Mouse (Mus musculus) neural tube, embryonic 12.5 days (tissue): ENCODE results near the gene Rragc. TPM values are rescaled to one million over a fixed set of nuclear protein-coding genes. Genes with fewer than 3 reads are reported as not detected.
"Not testable (repeated sequence)": the region's sequence is repeated elsewhere in the genome, so short reads cannot be mapped to it uniquely, and the experiment has no call there.

Experiments used
- ATAC-seq: fragments of 200-750 bp; cut with Nextera tagmentation; 2 replicates; pipeline ENCODE4 v1.8.0; 2017; ENCODE audit warnings: low read depth, mild to moderate bottlenecking, moderate TSS enrichment, moderate library complexity; ENCODE audit not compliant: low FRiP score
- H3K27ac ChIP-seq: fragments of 300-500 bp; sonication (generic); 2 replicates; pipeline ENCODE4 v1.5.1; 2016
- H3K27me3 ChIP-seq: fragments of 300-500 bp; sonication (generic); replicated peaks from 2 replicates; pipeline ENCODE4 v1.6.1; 2016; ENCODE audit warnings: mild to moderate bottlenecking
- H3K36me3 ChIP-seq: fragments of 300-500 bp; sonication (generic); 2 replicates; pipeline ENCODE4 v1.6.1; 2016; ENCODE audit warnings: mild to moderate bottlenecking
- H3K4me1 ChIP-seq: fragments of 300-500 bp; sonication (generic); 2 replicates; pipeline ENCODE4 v1.6.1; 2016
- H3K4me2 ChIP-seq: fragments of 300-500 bp; sonication (generic); replicated peaks from 2 replicates; pipeline ENCODE4 v1.6.1; 2016; ENCODE audit warnings: mild to moderate bottlenecking
- H3K4me3 ChIP-seq: fragments of 300-500 bp; sonication (generic); 2 replicates; pipeline ENCODE4 v1.5.1; 2016
- H3K9ac ChIP-seq: fragments of 300-500 bp; sonication (generic); 2 replicates; pipeline ENCODE4 v1.6.1; 2016; ENCODE audit warnings: mild to moderate bottlenecking
- H3K9me3 ChIP-seq: fragments of 300-500 bp; sonication (generic); 2 replicates; pipeline ENCODE4 v1.6.1; 2016; ENCODE audit warnings: mild to moderate bottlenecking
- WGBS: fragments of 180-500 bp; shearing (Covaris S2); methylation state at CpG from one replicate; pipeline ENCODE4 v1.1.7; 2016; 5-methylcytosine and 5-hydroxymethylcytosine counted together
- polyA plus RNA-seq: library from polyadenylated mRNA; unstranded; fragments of >200 nt; fragmentation: Nextera tagmentation; extraction: Ambion mirVana; gene quantifications from 2 replicates; pipeline ENCODE4 v1.2.1, GENCODE M21; 2016

Rragc gene
- polyA plus RNA-seq, 1 experiment from 2014 or later = 65.4 TPM

- no peaks in the 10 kb centered on the region for H3K27me3 ChIP-seq
- 95% methylated on average over 4 of the region's 4 CpGs for WGBS
- H3K4me3 ChIP-seq = no peak overlapping the region
- no peak overlapping the region for H3K27ac ChIP-seq
- peaks cover 44% of the 10 kb centered on the region for H3K36me3 ChIP-seq
- H3K9me3 ChIP-seq = no peaks in the 10 kb centered on the region
- peaks cover 16% of the 10 kb centered on the region for H3K4me1 ChIP-seq
- no peak overlapping the region for H3K9ac ChIP-seq
- no peak for ATAC-seq
- H3K4me2 ChIP-seq = no peak overlapping the region
These were observed 3.9 kb downstream of the Rragc start for GRCm38 (mm10) chr4:123921055-123921565.

GRCm38 (mm10) chr4:123927961-123928360, 10.7 kb downstream of the Rragc start:
- Histone ChIP-seq H3K4me1 (no peaks in the 10 kb centered on the region), H3K4me2 (no peak overlapping the region), H3K27me3 (no peaks in the 10 kb centered on the region), H3K4me3 (no peak overlapping the region), H3K9me3 (no peaks in the 10 kb centered on the region), H3K36me3 (peaks cover 74% of the 10 kb centered on the region), H3K27ac (no peak overlapping the region), H3K9ac (no peak overlapping the region)
- ATAC-seq = no peak

- WGBS = 91% methylated on average over 4 of the region's 4 CpGs
- Histone ChIP-seq H3K27ac (no peak overlapping the region), H3K36me3 (peaks cover 78% of the 10 kb centered on the region), H3K27me3 (no peaks in the 10 kb centered on the region), H3K9ac (no peak overlapping the region), H3K4me3 (no peak overlapping the region), H3K9me3 (no peaks in the 10 kb centered on the region), H3K4me1 (no peaks in the 10 kb centered on the region), H3K4me2 (no peak overlapping the region)
- ATAC-seq = no peak
These were observed 12.7 kb downstream of the Rragc start for GRCm38 (mm10) chr4:123929994-123930393.

- Histone ChIP-seq H3K9me3 (no peaks in the 10 kb centered on the region), H3K27ac (no peak overlapping the region), H3K4me3 (no peak overlapping the region), H3K9ac (no peak overlapping the region), H3K4me1 (no peaks in the 10 kb centered on the region), H3K4me2 (no peak overlapping the region), H3K36me3 (peaks cover 67% of the 10 kb centered on the region), H3K27me3 (no peaks in the 10 kb centered on the region)
- ATAC-seq = no peak
- WGBS = 91% methylated on average over 4 of the region's 4 CpGs
These were observed 17.1 kb downstream of the Rragc start for GRCm38 (mm10) chr4:123934306-123934705.

GRCm38 (mm10) chr4:123936059-123936458, 18.8 kb downstream of the Rragc start:
- H3K27ac ChIP-seq = no peak overlapping the region
- no peaks in the 10 kb centered on the region for H3K4me1 ChIP-seq
- no peak overlapping the region for H3K9ac ChIP-seq
- H3K36me3 ChIP-seq = peaks cover 49% of the 10 kb centered on the region
- no peaks in the 10 kb centered on the region for H3K27me3 ChIP-seq
- ATAC-seq = no peak
- no peaks in the 10 kb centered on the region for H3K9me3 ChIP-seq
- no peak overlapping the region for H3K4me3 ChIP-seq
- 92% methylated on average over 7 of the region's 7 CpGs for WGBS
- no peak overlapping the region for H3K4me2 ChIP-seq

GRCm38 (mm10) chr4:123939838-123940237, 22.6 kb downstream of the Rragc start:
- Histone ChIP-seq H3K36me3 (peaks cover 25% of the 10 kb centered on the region), H3K27ac (no peak overlapping the region), H3K4me1 (no peaks in the 10 kb centered on the region), H3K4me3 (no peak overlapping the region), H3K27me3 (no peaks in the 10 kb centered on the region), H3K9ac (no peak overlapping the region), H3K9me3 (no peaks in the 10 kb centered on the region), H3K4me2 (no peak overlapping the region)
- 5% methylated on average over 4 of the region's 4 CpGs for WGBS
- no peak for ATAC-seq

GRCm38 (mm10) chr4:123940878-123941277, 23.6 kb downstream of the Rragc start:
- H3K9ac ChIP-seq, ATAC-seq, H3K27ac ChIP-seq, H3K4me3 ChIP-seq, H3K27me3 ChIP-seq, H3K4me1 ChIP-seq, H3K4me2 ChIP-seq, H3K9me3 ChIP-seq: not testable (repeated sequence)
- peaks cover 14% of the 10 kb centered on the region for H3K36me3 ChIP-seq
- WGBS = 78% methylated on average over 7 of the region's 7 CpGs

GRCm38 (mm10) chr4:123946701-123947100, 29.5 kb downstream of the Rragc start:
- Histone ChIP-seq H3K4me3 (no peak overlapping the region), H3K9me3 (no peaks in the 10 kb centered on the region), H3K4me1 (no peaks in the 10 kb centered on the region), H3K9ac (no peak overlapping the region), H3K27me3 (no peaks in the 10 kb centered on the region), H3K27ac (no peak overlapping the region), H3K4me2 (no peak overlapping the region), H3K36me3 (no peaks in the 10 kb centered on the region)
- ATAC-seq = no peak
- WGBS = 88% methylated on average over 4 of the region's 4 CpGs

GRCm38 (mm10) chr4:123947149-123947548, 29.9 kb downstream of the Rragc start:
- Histone ChIP-seq H3K4me2 (no peak overlapping the region), H3K9me3 (no peaks in the 10 kb centered on the region), H3K27me3 (no peaks in the 10 kb centered on the region), H3K27ac (no peak overlapping the region), H3K36me3 (no peaks in the 10 kb centered on the region), H3K4me3 (no peak overlapping the region), H3K9ac (no peak overlapping the region), H3K4me1 (no peaks in the 10 kb centered on the region)
- WGBS = 56% methylated on average over 5 of the region's 5 CpGs
- ATAC-seq = no peak

- Histone ChIP-seq H3K4me2 (no peak overlapping the region), H3K9me3 (no peaks in the 10 kb centered on the region), H3K36me3 (no peaks in the 10 kb centered on the region), H3K27me3 (no peaks in the 10 kb centered on the region), H3K27ac (no peak overlapping the region), H3K9ac (no peak overlapping the region), H3K4me1 (no peaks in the 10 kb centered on the region), H3K4me3 (no peak overlapping the region)
- ATAC-seq = no peak
- 81% methylated on average over 6 of the region's 6 CpGs for WGBS
These were observed 31.7 kb downstream of the Rragc start for GRCm38 (mm10) chr4:123948901-123949300.

GRCm38 (mm10) chr4:123949649-123950048, 32.4 kb downstream of the Rragc start:
- H3K4me3 ChIP-seq = no peak overlapping the region
- no peak for ATAC-seq
- H3K36me3 ChIP-seq = no peaks in the 10 kb centered on the region
- WGBS = 80% methylated on average over 10 of the region's 10 CpGs
- no peak overlapping the region for H3K9ac ChIP-seq
- H3K4me1 ChIP-seq = no peaks in the 10 kb centered on the region
- H3K27me3 ChIP-seq = no peaks in the 10 kb centered on the region
- no peaks in the 10 kb centered on the region for H3K9me3 ChIP-seq
- H3K27ac ChIP-seq = no peak overlapping the region
- H3K4me2 ChIP-seq = no peak overlapping the region

- Histone ChIP-seq H3K9ac (no peak overlapping the region), H3K27ac (no peak overlapping the region), H3K4me3 (no peak overlapping the region), H3K4me1 (peaks cover 5% of the 10 kb centered on the region; the same call in 1 of the 2 replicates), H3K4me2 (no peak overlapping the region), H3K27me3 (peaks cover 7% of the 10 kb centered on the region; the same call in 1 of the 2 replicates), H3K36me3 (no peaks in the 10 kb centered on the region), H3K9me3 (no peaks in the 10 kb centered on the region)
- 53% methylated on average over 7 of the region's 8 CpGs for WGBS
- no peak for ATAC-seq
These were observed 34.8 kb downstream of the Rragc start for GRCm38 (mm10) chr4:123952059-123952458.

- ATAC-seq = peak; percentile 83
- WGBS = 7% methylated on average over 31 of the region's 31 CpGs
- Histone ChIP-seq H3K9ac (peak overlapping the region; percentile 17; the same call in 1 of the 2 replicates), H3K27ac (no peak overlapping the region), H3K27me3 (peaks cover 13% of the 10 kb centered on the region; the same call in 1 of the 2 replicates), H3K4me3 (no peak overlapping the region), H3K4me1 (peaks cover 5% of the 10 kb centered on the region; the same call in 1 of the 2 replicates), H3K36me3 (no peaks in the 10 kb centered on the region), H3K4me2 (peak overlapping the region; percentile 47), H3K9me3 (no peaks in the 10 kb centered on the region)
These were observed 39.7 kb downstream of the Rragc start for GRCm38 (mm10) chr4:123956703-123957491.
